14 mouse cellular contexts compared by ENCODE assay signal in genomic region chr11:8958108-8958507, GRCm38 (mm10). TPM values are rescaled to one million over a fixed set of nuclear protein-coding genes. Genes with fewer than 3 reads are reported as not detected.
DNase-seq lines count a peak whose midpoint lies in the region; ATAC-seq and TF ChIP-seq lines count a peak whose summit lies in the region.
"Had no signal": no experiment of that assay in that cellular context is flagged by ENCODE, and none has a peak within 500 bp of the region (broad histone marks: within the 10 kb centered on the region; RNA-seq: fewer than 3 reads in every experiment).

No protein-coding gene starts in this region.

- no peaks in the 10 kb centered on the region for H3K27me3 ChIP-seq in lung, embryonic 14.5 days (ENCODE audit: insufficient read depth, low read length)
- H3K27me3 ChIP-seq in lung, postnatal 0 days (replicated peaks; ENCODE audit: insufficient read depth, low read length), result no peaks in the 10 kb centered on the region
- H3K27me3 ChIP-seq in embryonic facial prominence, embryonic 14.5 days (replicated peaks; ENCODE audit: control insufficient read depth, insufficient read depth, low read length), result no peaks in the 10 kb centered on the region

- H3K4me3 ChIP-seq in lung, embryonic 14.5 days (ENCODE audit: low read depth, low read length), result no peak overlapping the region
- H3K4me3 ChIP-seq in lung, postnatal 0 days (ENCODE audit: low read depth, low read length), result no peak overlapping the region
- no peak overlapping the region for H3K4me3 ChIP-seq in embryonic facial prominence, embryonic 14.5 days (ENCODE audit: low read depth, low read length)
- H3K4me3 ChIP-seq: erythroblast, embryonic 14.5 days had no signal

- ATAC-seq in lung, embryonic 14.5 days (ENCODE audit: insufficient read depth), result peak; percentile 42; the same call in 1 of the 2 replicates
- no peak for ATAC-seq in lung, postnatal 0 days
- ATAC-seq in embryonic facial prominence, embryonic 14.5 days (ENCODE audit: low read depth), result no peak
- ATAC-seq in megakaryocyte, adult 5-6 weeks (ENCODE audit: poor library complexity, severe bottlenecking), result no peak

- H3K4me2 ChIP-seq in lung, embryonic 14.5 days, result no peak overlapping the region
- no peak overlapping the region for H3K4me2 ChIP-seq in lung, postnatal 0 days (replicated peaks; ENCODE audit: low read depth, low read length)
- H3K4me2 ChIP-seq in embryonic facial prominence, embryonic 14.5 days (ENCODE audit: low read depth, low read length), result no peak overlapping the region
- H3K4me2 ChIP-seq: liver, embryonic 11.5 days had no signal

- no peak for TF ChIP-seq CTCF in lung, embryonic 14.5 days (IDR thresholded peaks at IDR 0.05; ENCODE audit: low read depth)
- TF ChIP-seq CTCF in lung, postnatal 0 days (IDR thresholded peaks at IDR 0.05), result no peak

- H3K9me3 ChIP-seq in lung, embryonic 14.5 days (ENCODE audit: low read depth, low read length), result no peaks in the 10 kb centered on the region
- H3K9me3 ChIP-seq in lung, postnatal 0 days (ENCODE audit: low read length), result no peaks in the 10 kb centered on the region
- no peaks in the 10 kb centered on the region for H3K9me3 ChIP-seq in embryonic facial prominence, embryonic 14.5 days (ENCODE audit: control insufficient read depth, low read length)

- peak; percentile 20 for DNase-seq in adrenal gland, postnatal 14 days
- DNase-seq in adrenal gland, adult (ENCODE audit: inconsistent age in 2 of 2, low spot score in 1 of 2), result no peak
- DNase-seq in lung, embryonic 14.5 days, result no peak
- no peak for DNase-seq in lung, postnatal 0 days (ENCODE audit: low spot score)
- DNase-seq in embryonic facial prominence, embryonic 14.5 days (ENCODE audit: low spot score), result no peak
- DNase-seq in kidney, postnatal 36 days, result peak; percentile 43 to 54
- DNase-seq in thymus, postnatal 10 days (ENCODE audit: low spot score in 2 of 2), result no peak
- DNase-seq: heart, postnatal 4 days; thymus, postnatal 14 days had no signal

- peaks cover 4% of the 10 kb centered on the region; the same call in 1 of the 2 replicates for H3K4me1 ChIP-seq in lung, embryonic 14.5 days (ENCODE audit: insufficient read depth)
- H3K4me1 ChIP-seq in lung, postnatal 0 days (ENCODE audit: insufficient read depth, low read depth, low read length), result no peaks in the 10 kb centered on the region
- peaks cover 4% of the 10 kb centered on the region; the same call in 1 of the 2 replicates for H3K4me1 ChIP-seq in embryonic facial prominence, embryonic 14.5 days (ENCODE audit: control insufficient read depth, insufficient read depth, low read length)

- peak overlapping the region; percentile 88 for H3K27ac ChIP-seq in lung, embryonic 14.5 days (ENCODE audit: low read depth)
- no peak overlapping the region for H3K27ac ChIP-seq in lung, postnatal 0 days (ENCODE audit: low read length)
- peak overlapping the region; percentile 45 for H3K27ac ChIP-seq in embryonic facial prominence, embryonic 14.5 days (replicated peaks; ENCODE audit: low read depth, low read length)
- H3K27ac ChIP-seq: macrophage had no signal

- H3K9ac ChIP-seq in lung, embryonic 14.5 days, result no peak overlapping the region
- no peak overlapping the region for H3K9ac ChIP-seq in lung, postnatal 0 days (replicated peaks; ENCODE audit: low read depth)
- no peak overlapping the region for H3K9ac ChIP-seq in embryonic facial prominence, embryonic 14.5 days (ENCODE audit: low read depth, low read length)

- TF ChIP-seq EP300 in lung, postnatal 0 days (IDR thresholded peaks at IDR 0.05), result no peak

- H3K36me3 ChIP-seq in lung, embryonic 14.5 days (ENCODE audit: insufficient read depth), result no peaks in the 10 kb centered on the region
- no peaks in the 10 kb centered on the region for H3K36me3 ChIP-seq in lung, postnatal 0 days (ENCODE audit: insufficient read depth, low read length)
- no peaks in the 10 kb centered on the region for H3K36me3 ChIP-seq in embryonic facial prominence, embryonic 14.5 days (ENCODE audit: control insufficient read depth, insufficient read depth, low read length)

- WGBS in lung, embryonic 14.5 days, result 30% methylated on average over 4 of the region's 4 CpGs
- 34% methylated on average over 4 of the region's 4 CpGs for WGBS in lung, postnatal 0 days
- 20% methylated on average over 4 of the region's 4 CpGs for WGBS in embryonic facial prominence, embryonic 14.5 days

RNA-seq across cellular contexts. Expression of gene Pkd1l1, which starts 15.0 kb away (rescaled TPM):
- 0.07 and 0.08 TPM in 2 replicates for total RNA-seq in adrenal gland, postnatal 14 days (2021)
- polyA plus RNA-seq in lung, embryonic 14.5 days (2014; fragmentation: Nextera tagmentation; extraction: Ambion mirVana), result 0.08 and 0.20 TPM in 2 replicates
- polyA plus RNA-seq in lung, postnatal 0 days (2015; fragmentation: Nextera tagmentation; extraction: Ambion mirVana), result 0.02 and 0.07 TPM in 2 replicates
- polyA plus RNA-seq in embryonic facial prominence, embryonic 14.5 days (2014; fragmentation: Nextera tagmentation; extraction: Ambion mirVana), result 0.01 and 0.20 TPM in 2 replicates
- not detected in 2 replicates for total RNA-seq in megakaryocyte, adult 5-6 weeks (2015)
- total RNA-seq in megakaryocyte, adult 5-6 weeks (2017), result 0.04 TPM in 1 of 2 replicates, not detected in the other
- total RNA-seq: common myeloid progenitor, adult 5-6 weeks had no signal
- polyA plus RNA-seq: macrophage had no signal

RNA-seq across cellular contexts. Expression of gene Hus1, which starts 52.9 kb away (rescaled TPM):
- total RNA-seq in adrenal gland, postnatal 14 days (2021), result 9.1 and 9.2 TPM in 2 replicates
- 25.6 and 25.8 TPM in 2 replicates for polyA plus RNA-seq in lung, embryonic 14.5 days (2014; fragmentation: Nextera tagmentation; extraction: Ambion mirVana)
- 6.4 and 7.1 TPM in 2 replicates for polyA plus RNA-seq in lung, postnatal 0 days (2015; fragmentation: Nextera tagmentation; extraction: Ambion mirVana)
- polyA plus RNA-seq in embryonic facial prominence, embryonic 14.5 days (2014; fragmentation: Nextera tagmentation; extraction: Ambion mirVana), result 11.8 and 13.5 TPM in 2 replicates
- total RNA-seq in megakaryocyte, adult 5-6 weeks (2015), result 8.7 and 14.4 TPM in 2 replicates
- total RNA-seq in megakaryocyte, adult 5-6 weeks (2017), result 8.4 and 8.7 TPM in 2 replicates

Comparison
In these comparisons a context has a peak if more than half of its experiments do, and no peak if none do; other contexts are left out.
1. DNase-seq: peak in adrenal gland, postnatal 14 days (single experiment) and kidney, postnatal 36 days (2 of 2); none in adrenal gland, adult (0 of 2), lung, embryonic 14.5 days (single experiment), lung, postnatal 0 days (single experiment), embryonic facial prominence, embryonic 14.5 days (single experiment) and thymus, postnatal 10 days (0 of 2).